Mouse (Mus musculus): ENCODE results near the gene Dennd4a. TPM values are rescaled to one million over a fixed set of nuclear protein-coding genes. Genes with fewer than 3 reads are reported as not detected.

Gene Dennd4a
- polyA plus RNA-seq, 1 experiment from 2014 or later, result 5.2 TPM

DNA sequence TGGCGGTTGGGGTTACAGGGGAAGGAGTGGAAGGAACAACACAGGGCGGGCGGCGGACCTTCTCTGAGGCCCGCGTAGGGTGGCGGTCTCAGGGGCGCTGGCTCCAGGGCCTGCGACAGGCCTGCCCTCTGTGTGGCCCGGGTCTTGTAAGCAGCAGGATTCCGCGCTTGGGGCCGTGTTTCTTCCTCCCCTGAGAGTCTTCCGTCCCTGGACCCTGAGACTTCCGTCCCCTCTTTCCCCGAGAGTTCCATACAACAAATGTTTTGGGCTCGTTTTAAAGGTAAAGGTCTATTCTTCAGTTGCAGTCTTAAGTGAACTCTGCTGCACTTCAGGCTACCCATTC, 149.8 kb downstream of the Dennd4a start:
- Histone ChIP-seq H3K36me3 (ENCODE audit: insufficient read depth, low read length) (peaks cover 18% of the 10 kb centered on the region), H3K4me2 (replicated peaks; ENCODE audit: low read depth, low read length) (peak overlapping the region; percentile 65), H3K27ac (ENCODE audit: low read length) (peak overlapping the region; percentile 88), H3K4me1 (ENCODE audit: insufficient read depth, low read length) (peaks cover 6% of the 10 kb centered on the region), H3K9me3 (ENCODE audit: low read length) (no peaks in the 10 kb centered on the region), H3K27me3 (ENCODE audit: insufficient read depth, low read length) (no peaks in the 10 kb centered on the region), H3K9ac (replicated peaks; ENCODE audit: low read length) (peak overlapping the region; percentile 90), H3K4me3 (ENCODE audit: low read length) (peak overlapping the region; percentile 67)
- WGBS, result 0% methylated on average over 17 of the region's 17 CpGs
- ATAC-seq (ENCODE audit: low FRiP score, low TSS enrichment), result peak; percentile 86

Other genes starting within 250 kb of the Dennd4a start
- 632 and 680 TPM in 2 replicates for gene Rab11a, start 73.6 kb upstream of the Dennd4a start, polyA plus RNA-seq (2015; fragmentation: Nextera tagmentation; extraction: Ambion mirVana)
- gene Slc24a1, start 140.3 kb downstream of the Dennd4a start, polyA plus RNA-seq (2015; fragmentation: Nextera tagmentation; extraction: Ambion mirVana), result 0.08 TPM in 1 of 2 replicates, not detected in the other
- 59.8 and 66.8 TPM in 2 replicates for gene Ints14, start 149.6 kb downstream of the Dennd4a start, polyA plus RNA-seq (2015; fragmentation: Nextera tagmentation; extraction: Ambion mirVana)
- gene Hacd3, start 210.4 kb downstream of the Dennd4a start, polyA plus RNA-seq (2015; fragmentation: Nextera tagmentation; extraction: Ambion mirVana), result 91.8 and 97.9 TPM in 2 replicates
- 37.7 and 39.5 TPM in 2 replicates for gene Dpp8, start 221.1 kb downstream of the Dennd4a start, polyA plus RNA-seq (2015; fragmentation: Nextera tagmentation; extraction: Ambion mirVana)

Data from kidney, embryonic 16.5 days (tissue).